Mouse (Mus musculus) testis, postnatal 14 days (tissue): ENCODE data around the gene Sec14l4.

Source experiments
- DNase-seq: peaks from one replicate; pipeline ENCODE4 v3.0.0; 2021; ENCODE audit warnings: low spot score

Sec14l4 gene

DNA sequence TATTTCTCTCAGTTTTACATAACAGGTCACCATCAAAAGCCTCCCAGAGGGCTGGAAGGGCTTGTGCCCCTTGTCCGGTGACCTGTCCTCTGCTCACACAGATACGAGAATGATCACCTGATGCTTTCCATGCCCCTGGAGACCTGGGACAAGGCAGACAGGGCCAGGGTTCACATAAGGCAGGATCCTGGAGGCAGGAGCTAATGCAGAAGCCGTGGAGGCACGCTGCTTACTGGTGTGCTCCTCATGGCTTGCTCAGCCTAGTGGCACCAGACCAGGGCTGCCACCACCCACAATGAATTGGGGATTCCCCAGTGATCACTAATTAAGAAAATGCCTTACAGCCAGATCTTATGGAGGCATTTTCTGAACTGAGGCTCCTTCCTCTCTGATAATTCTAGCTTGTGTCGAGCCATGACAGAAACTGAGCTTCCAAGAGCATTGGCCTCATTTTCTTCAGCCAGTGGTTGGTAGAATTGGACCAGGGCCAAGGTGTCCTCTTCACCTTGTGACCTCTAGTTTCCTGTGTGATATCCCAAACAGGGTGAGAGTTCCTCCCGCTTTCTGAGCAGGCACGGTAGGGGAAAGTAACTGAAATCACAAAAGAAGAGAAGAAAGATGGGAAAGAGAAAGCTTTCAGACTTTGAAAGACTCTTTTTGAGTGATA is 47.1 kb downstream of the Sec14l4 start:
- no peak for DNase-seq

DNA sequence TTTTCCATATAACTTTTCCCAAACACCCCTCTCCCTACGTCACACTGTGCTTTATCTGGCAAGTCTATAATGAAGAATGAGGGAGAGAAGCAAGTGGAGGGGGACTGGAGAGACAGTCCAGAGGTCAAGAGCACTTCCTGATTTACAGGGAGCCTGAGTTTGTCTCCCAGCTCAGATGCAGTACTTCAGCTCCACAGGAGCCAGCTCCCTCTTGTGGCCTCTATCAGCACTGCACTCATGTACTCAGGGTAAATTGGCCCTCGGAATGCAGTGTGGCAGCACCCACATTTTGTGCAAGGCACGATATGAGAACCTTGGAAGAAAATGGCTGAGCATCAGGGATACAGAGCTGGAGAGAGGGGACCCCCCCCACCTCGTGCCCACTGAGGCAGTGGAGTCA is 49.0 kb downstream of the Sec14l4 start:
- DNase-seq: no peak

DNA sequence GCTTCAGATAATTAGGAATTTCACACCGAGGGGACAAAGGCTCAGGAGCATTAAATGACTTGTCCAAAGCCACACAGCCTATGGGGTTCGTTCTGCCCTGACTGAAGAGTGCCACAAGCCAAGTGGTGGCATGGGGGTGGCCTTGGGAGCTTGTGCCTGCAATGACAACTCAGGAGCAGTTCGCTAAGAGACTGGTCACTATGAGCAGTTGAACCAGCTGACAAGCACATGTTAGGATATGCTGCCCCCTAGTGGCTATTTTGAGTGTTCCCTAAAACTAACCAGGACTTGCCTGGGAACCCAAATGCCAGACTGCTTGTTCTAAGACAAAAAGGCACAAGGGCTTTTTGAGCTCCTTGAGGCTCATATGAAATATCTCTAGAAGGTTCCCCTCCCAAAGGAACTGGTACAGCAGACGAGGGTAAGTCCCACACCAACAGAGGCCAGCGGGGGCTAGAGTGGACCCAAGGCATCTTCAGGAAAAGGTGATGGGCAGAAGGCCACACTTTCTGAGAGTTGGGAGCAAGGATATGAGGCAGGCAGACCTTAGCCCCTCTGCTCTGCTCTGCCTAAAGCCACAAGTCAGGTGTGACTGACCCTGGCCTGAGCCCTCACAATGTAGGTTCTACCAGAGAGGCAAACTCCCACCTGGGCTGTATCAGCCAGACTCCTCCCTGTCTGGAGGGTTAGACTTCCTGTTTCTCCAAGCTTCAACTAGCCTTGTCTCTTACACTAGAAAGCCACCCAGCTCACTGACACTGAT is 52.2 kb downstream of the Sec14l4 start:
- DNase-seq: peak; percentile 60

DNA sequence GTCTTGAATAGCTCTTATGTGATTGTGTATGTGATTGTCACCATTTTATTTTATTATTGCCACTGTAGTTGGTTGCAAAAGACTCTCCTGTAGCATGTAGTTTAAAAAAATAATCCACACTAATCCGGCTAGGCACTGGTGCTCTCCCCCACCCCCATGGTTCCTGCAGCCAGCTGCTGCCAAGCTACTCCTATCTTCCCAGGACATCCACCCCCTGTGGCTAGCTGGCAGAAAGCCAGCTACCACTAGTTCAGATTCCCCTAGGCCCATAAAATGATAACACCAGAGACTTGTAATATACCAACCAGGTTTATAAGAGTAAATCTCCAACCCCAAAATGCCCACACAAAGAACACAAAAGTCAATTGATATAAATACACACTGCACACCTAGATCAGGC is 55.0 kb downstream of the Sec14l4 start:
- no peak for DNase-seq

DNA sequence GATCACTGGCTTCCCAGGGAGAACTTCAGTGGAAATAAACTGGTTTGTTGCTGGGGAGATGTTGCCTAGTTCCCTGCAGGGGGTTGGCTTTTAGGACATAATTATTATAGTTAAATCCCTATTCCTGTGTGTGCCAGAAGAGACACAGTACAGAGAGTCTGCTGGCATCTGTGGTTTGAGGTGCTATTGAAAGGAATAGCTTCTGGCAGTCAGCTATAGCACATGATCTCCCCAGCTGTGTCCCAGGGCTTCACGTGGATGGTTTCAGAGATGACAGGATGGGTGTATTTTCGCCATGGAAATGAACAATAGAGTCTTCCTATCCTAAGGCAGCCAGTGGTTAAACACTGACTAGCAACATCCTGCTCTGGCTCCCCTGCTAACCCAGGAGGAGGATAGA is 56.0 kb downstream of the Sec14l4 start:
- DNase-seq: no peak

DNA sequence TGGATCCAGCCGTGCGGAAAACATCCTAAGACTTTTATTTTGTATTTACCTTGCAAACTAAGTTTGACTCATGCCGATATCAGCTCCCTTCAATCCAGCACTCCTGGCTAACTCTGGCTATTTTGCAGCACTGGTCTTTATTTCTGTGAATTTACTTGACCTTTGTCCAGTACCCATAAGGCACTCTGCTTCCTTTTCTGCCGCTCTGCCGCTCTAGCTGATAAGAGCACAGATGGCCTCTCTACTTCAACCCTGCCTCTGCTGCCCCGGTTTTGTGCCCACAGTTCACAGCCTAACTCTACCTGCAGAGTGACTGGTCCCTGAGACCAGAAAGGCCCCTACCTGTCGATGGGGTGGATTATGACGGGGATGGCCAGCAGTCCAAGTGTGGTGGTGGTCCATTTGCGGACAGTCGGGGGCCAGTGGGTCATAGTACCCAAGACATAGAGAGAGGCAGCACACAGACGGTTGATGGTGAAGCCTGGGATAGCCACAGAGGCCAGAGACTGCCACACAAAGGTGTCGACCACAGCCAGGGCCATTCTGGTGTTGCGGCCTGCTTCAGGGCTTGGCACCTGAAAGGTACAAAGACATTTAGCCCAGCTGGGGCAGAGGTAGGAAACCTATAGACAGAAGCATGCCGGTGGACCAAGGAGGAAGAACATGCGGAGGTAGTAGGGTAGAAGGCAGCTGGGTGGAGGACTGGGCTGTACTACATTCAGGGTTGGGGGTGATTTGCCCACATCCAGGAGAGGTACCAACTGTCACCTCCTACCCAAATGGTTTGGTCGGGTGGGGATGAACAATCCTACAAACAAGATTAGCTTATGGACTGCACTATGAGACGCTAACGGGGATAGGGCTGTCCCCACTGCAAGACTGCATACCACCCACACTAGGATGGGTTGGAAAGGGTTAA is 62.5 kb downstream of the Sec14l4 start:
- DNase-seq: no peak

DNA sequence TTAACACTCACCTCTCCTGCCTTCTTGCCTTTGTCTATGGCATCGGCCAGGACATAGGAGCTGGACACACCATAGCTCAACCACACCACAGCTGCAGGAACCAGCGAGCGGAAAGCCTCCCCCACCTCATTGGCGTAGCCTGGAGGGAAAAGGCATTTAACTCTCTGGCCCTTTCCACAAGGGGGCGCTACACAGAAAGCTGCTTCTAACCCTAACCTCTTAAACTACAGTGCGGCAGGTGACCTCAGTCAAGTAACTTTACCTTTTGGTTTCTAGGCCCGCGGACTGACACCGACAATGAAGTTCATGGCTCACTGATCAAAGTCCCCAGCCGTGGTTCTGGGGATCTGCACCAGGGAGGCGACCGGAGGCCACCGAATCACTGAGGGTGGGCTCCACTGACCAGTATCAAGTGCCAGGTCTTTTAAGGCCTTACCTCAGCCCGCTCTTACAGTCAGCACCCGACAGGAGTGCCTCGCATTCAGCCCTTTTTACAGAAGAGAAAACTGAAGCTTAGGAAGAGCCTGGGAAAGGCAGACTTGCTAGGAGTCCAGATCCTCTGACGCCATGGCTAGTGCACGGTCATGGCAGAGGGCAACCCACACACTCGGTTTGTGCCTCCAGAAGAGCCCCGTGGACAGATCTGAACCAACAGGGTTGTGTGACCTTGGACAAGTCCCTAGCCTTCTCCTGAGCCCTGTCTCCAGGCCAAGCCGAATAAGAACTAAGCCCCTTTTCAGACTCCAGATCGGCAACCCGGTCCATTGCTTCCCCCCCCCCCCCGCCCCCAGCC is 63.3 kb downstream of the Sec14l4 start:
- peak; percentile 73 for DNase-seq

DNA sequence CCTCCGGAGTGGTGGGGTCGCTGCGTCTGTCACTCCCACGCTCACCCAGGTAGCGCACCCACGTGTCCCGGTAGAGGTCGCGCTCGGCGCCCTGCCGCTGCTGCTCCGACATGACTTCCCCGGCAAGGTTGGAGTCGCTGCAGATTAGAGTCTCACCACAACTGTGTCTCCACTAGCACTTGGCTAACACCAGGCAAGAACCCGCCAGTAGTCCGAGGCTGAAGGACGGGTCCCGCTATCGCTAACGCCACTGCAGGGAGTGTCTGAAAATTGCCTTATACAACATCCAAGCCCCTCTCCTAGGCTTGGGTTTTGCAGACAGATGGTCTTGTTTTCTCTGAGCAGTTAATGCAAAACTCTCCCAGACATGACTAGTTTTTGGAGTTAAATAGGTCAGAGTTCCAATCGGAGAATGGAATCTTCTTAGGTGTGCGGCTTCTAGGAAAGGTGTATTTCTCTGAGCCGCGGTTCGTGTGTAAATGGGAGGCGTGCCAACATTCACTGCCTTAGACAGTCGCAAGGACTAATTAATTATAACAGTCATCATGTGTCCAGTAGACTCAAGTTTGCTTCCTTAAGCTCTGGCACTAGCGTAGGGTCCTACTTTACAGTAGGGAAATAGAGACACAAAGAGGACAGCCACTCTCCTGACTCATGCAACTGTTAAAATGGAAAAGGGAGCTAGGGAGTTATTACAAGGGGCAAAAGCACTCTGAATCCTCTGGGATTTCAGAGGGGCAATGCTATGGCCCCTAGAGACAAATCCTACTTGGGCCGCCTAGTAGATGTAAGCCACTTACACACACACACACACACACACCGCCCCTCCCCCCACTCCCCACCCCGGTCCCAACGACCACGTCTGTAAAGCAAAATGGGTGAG is 64.2 kb downstream of the Sec14l4 start, which contains the start of gene Mtfp1:
Gene Mtfp1 (minus strand): TSS at position 275 of the 883 bp plus-strand sequence.
- peak; percentile 78 for DNase-seq

DNA sequence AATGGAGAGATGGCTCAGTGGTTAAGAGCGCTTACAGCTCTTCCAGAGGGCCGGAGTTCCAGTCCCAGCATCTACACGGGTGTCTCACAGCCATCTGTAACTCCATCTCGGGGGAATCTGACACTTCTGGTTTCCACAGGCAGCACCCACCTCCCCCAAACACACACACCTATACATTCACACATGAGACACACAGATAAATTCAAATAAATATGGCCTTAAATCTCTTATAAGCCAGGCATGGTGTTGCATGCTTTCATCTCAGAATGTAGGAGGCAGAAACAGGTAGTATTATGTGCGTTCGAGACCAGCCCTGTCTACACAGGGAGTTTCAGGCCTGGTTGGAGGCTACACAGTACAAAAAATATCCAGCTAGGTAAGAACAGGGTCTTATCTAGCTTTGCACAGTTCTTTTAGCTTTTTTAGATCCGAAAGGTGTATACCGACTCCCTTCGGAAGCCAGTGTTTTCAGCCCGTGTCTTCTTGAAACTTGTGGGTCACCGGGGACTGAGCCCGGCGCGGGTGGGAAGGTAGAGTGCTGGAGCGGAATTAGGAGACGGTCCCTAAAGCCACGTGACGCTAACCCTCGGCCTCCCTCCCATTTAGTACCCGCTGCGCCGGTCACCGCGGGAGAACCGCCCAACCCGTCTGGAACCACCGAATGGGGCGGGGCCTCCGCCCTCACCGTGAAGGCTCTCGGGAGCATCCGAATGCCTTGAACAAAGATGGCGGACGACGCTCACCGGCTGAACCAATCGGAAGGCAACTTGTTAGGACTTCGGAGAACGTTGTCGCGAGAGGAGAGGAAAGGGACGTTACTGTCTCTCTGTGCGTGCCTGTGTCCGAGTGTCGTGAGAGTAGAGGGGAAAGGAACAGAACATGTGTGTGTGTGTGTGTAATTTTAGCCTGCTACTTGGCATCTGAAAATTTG is 65.1 kb downstream of the Sec14l4 start:
- DNase-seq: peak; percentile 98

DNA sequence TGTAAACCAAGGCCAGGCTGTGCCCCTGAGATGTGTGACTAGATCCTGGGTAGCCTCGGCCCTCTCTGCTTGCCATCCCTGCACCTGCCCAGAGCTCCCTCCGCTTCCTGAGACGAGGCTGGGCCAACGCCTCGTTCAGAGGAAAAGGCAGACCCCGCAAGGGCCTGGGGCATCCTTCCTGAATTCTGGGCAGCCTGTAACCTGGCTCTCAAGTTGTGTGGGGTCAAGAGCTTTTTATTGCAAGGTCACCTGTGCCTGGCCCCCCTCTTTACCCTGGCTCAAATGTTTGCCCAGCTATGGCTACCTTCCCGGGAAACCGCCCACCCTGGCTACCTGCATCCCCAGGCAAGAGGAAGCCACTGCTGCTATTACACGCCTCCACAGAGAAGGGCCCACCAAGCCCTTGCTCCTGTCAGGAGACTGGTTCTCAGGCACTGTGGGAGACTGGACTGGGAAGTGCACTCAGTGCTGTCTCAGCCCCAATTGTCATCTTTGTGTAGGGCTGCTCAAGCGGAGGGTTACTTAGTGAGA is 65.9 kb downstream of the Sec14l4 start:
- DNase-seq: peak; percentile 39
